Mouse (Mus musculus): ENCODE data around the gene Tmem218.

The Tmem218 gene

GRCm38 (mm10) chr9:37207929-37208411 is at the start of gene Tmem218:
Gene Tmem218, plus strand, starts transcription at chr9:37208223.
- peak; percentile 99 for ATAC-seq (ENCODE audit: low TSS enrichment)

GRCm38 (mm10) chr9:37160686-37161085 is 47.3 kb upstream of the Tmem218 start:
- ATAC-seq (ENCODE audit: low TSS enrichment) = no peak

GRCm38 (mm10) chr9:37166899-37167298 is 41.1 kb upstream of the Tmem218 start:
- no peak for ATAC-seq (ENCODE audit: low TSS enrichment)

DNA sequence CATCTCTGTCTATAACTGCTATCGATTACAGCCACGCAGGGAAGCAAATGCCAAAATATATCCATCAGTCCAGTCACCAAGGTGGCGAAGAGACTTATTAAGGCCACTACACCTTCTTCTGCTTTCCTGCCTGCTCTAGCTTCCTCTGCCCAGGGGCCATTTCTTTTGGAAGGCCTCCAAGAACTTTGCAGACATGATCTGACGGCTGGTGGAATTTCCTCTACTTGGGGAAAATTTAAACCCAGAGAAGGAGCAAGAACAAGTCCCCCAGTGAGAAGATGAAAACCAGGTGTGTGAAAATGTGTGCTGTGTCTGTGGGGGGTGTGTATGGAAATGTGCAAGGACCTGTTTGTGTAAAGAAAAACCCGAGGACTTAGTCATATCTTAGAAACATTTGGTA is 34.6 kb upstream of the Tmem218 start:
- no peak for ATAC-seq (ENCODE audit: low TSS enrichment)

- no peak for ATAC-seq (ENCODE audit: low TSS enrichment)
Observed at GRCm38 (mm10) chr9:37176002-37176401, 32.0 kb upstream of the Tmem218 start.

DNA sequence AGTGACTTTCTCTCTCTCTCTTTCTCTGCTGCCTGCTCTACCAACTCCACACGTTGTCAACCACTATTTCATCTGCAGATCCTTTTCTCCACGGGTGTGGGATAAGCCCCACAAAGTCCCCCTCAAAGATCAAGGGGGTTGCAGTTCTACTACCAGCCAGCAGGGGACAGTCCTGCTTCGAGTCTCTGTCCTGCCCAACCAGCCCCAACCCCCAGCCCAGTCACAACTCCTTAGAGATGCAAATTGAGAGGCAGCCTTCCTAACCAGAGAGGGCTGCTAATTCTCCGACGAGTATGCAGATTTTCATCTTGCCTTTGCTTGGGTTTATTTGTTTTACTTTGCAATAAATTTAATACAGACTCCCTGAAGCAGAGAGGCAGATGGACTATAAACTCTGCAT is 30.9 kb upstream of the Tmem218 start:
- peak; percentile 82 for ATAC-seq (ENCODE audit: low TSS enrichment)

DNA sequence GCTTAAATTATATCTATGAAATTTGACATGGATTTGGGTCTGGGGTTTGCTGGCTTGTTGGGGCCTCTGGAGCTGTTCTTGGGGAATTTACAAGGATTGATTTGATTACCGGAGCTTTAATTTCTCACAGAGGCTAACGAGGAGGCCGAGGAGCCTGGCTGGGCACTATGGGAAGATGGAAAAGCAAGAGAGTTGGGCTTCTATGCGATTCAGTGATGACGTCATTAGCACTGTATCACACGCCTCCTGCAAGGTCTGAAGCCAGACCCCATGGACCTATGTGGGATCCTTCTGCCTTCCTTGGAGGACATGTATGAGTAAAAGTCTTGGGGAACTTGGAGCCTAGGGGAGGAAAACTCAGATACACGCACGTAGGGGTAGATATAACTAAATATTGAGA is 30.5 kb upstream of the Tmem218 start:
- ATAC-seq (ENCODE audit: low TSS enrichment) = peak; percentile 44

DNA sequence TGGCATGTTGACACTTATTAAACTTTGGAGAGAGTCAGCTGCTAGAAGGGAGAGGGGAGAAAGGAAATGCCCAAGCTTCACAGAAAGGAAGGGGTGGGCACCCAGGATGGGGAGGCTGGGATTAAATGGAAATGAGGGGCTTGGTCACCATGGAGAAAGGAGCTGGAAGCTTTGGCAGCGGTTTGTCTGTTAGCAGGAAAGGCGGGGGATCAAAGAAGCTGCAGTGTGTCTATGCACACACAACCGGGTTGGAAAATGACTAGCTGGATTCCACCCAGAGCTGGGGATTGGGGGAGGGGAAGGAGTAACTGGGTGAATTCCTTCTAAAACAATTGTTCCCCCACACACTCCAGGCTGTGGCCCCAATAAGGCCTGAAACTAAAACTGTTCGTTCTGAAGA is 29.1 kb upstream of the Tmem218 start:
- no peak for ATAC-seq (ENCODE audit: low TSS enrichment)

DNA sequence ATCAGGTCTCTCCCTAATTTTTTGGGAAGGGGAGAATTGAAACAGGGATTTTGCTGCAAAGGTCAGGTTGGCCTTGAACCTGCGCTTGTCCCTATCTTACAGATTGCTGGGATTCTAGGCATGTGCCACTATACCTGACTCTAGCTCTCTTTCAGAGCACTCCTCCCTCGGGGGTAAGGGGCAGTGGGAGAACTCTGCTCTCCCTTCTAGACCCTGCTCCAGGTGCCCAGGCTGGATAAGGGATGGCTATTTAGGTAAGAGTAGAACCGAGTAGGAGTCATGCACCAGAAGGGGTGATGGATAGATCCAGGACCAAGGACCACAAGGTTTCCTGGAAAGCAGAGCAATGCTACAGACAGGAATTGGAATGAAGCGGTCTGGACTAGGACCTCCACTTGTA is 28.4 kb upstream of the Tmem218 start:
- ATAC-seq (ENCODE audit: low TSS enrichment) = no peak

DNA sequence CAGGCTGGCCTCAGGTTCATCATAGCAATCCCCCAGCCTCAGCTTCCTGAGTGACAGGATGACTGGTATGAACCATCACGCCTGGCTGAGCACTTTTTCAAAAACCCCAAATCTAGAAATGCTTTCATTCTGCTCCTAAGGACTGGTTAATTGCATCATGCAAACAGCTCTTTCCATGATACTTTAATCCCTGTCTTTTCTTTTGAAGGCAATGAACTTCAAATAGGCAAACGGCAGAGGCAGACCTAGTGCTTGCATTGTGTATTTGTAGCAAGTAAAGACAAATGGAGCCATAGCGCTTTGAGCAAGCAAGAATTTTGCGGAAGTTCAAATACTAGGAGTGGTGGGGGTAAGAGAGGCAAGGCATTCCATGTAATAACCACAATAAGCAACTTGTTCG is 26.4 kb upstream of the Tmem218 start:
- ATAC-seq (ENCODE audit: low TSS enrichment) = no peak

GRCm38 (mm10) chr9:37183176-37183575 is 24.8 kb upstream of the Tmem218 start:
- no peak for ATAC-seq (ENCODE audit: low TSS enrichment)

DNA sequence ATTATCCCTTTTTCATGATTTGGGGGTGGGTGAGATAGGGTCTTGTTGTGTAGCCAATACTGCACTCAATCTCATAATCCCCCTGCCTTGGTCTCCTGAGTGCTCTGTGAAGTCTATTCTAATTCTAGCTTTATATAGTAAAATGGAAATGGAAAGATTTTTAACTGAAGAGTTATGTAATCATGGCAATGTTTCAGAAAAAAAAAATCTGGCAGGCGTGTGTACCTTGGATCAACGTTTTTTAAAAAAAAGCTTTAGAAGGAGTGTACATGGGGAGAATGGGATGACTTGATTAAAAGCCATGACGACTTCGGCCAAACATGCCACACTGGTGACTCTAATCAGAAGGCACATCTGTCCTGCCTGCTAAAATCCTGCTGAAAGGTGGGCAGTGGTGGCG is 20.6 kb upstream of the Tmem218 start:
- peak; percentile 65; the same call in 1 of the 2 replicates for ATAC-seq (ENCODE audit: low TSS enrichment)

DNA sequence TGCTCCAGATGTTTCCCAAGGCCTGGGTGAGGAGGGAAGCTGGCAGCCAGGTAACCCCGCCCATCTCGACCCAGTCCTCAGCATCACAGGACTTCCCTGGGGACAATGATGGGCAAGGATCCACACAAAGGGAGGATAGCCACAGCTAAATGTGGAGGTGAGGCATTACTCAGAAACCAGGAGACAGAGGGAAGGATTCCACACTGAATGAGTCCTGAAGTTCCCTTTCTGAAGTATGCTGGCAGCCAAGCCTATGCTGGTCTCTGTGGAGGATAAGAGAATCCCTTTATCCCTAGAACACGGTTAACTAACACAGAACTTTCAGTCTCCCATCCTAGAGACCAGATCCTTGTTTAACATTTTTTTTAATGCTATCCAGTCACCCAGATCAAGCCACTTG is 20.0 kb upstream of the Tmem218 start:
- ATAC-seq (ENCODE audit: low TSS enrichment) = peak; percentile 69

DNA sequence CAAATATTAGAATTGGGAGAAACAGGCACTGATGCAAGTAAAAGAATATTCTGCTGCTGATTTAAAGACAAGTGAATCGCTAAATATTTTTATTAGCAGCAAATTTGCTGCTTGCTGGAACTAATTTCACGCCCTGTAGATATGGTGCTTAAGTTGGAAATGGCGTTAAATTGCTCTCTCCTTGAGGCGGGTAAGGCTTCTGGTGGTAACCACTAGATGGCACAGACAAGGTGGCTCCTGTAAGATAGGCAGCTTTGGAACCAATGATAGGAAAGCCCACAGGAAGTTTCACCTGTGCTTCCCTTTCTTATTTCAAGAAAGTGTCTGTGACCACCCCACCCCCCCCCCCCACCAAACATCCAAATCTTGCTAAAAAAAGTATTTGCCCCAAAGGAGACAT is 11.0 kb upstream of the Tmem218 start:
- no peak for ATAC-seq (ENCODE audit: low TSS enrichment)

DNA sequence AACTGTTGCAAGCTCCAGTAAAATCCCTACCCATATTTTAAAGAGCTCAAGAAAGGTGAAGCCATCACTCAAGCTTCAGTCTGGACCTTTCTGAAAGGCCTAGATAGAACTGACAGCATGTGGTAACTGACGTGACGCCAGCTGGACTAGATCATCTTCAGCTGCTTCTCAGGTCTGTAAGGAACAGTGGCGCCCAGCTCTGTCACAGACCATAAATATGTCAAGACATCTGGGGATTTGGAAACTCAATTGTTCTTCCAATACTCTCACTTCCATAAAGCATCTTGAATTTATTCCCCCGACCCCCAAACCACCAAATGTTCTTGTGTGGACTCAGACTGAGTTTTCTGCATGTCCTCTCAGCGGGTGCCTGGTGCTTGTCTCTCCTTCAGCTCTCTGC is 7.6 kb upstream of the Tmem218 start:
- no peak for ATAC-seq (ENCODE audit: low TSS enrichment)

- ATAC-seq (ENCODE audit: low TSS enrichment) = no peak
Observed at GRCm38 (mm10) chr9:37203884-37204283, 4.1 kb upstream of the Tmem218 start.

- ATAC-seq (ENCODE audit: low TSS enrichment) = peak; percentile 79
Observed at GRCm38 (mm10) chr9:37213060-37213738, 5.2 kb downstream of the Tmem218 start.

GRCm38 (mm10) chr9:37214327-37215060 is 6.5 kb downstream of the Tmem218 start:
- ATAC-seq (ENCODE audit: low TSS enrichment) = no peak

DNA sequence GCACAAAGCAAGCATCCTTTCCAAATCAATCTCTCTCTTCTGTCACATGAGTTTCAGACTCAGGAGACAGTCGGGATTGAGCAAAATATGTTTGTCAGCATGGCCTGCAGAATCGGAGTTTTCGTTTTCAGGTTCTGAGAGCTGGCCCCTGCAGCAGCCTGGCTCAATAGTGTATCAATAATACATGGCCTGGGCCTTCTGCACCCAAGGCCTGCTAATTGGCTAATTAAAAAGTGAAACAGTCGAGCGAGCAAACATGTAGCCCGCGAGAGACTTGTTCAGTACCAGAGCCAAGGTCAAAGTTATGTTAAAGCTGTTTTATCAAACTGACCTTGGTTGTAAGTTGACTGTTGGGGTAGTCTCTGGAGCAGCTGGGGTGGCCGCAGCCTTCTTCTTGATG is 12.7 kb downstream of the Tmem218 start:
- ATAC-seq (ENCODE audit: low TSS enrichment) = no peak

DNA sequence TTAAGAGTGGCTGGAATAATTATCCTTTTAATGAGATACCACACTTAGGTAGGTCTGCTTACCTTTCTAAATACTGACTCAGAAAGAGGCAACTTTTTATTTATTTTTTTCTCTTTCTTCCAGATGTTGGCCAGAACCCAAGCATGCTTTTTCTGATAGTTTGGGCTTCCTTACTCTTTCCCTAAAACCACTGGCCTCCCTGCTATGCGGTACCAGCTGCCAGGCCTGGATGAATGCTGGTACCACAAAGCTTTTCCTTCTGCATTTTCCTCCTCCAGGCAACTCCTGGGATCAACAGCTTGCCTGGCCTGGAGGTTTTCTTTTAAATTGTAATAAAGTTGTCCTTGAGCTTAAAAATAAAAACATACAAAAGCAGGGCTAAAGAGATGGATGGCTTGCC is 17.6 kb downstream of the Tmem218 start:
- no peak for ATAC-seq (ENCODE audit: low TSS enrichment)

DNA sequence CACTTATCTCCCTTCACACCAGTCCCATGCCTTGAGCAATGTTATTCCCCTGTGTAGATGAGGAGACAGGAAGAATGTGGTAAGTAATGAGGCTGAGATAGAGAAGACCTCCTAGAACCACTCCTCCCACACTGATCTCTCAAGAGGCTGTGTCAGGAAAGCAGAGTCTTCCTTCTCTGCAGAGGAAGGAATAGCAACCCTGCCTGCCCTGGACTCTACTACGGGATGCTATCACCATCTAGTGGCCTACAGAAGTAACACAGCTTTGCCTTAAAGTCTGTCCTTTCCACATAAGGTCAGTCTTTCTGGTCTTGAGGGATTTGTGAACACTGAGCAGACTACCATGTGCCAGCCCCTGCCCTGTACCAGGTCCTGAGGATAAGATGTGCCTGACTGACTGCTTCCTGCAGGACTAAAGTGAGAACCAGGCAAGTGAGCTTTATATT is 21.9 kb downstream of the Tmem218 start:
- peak; percentile 89 for ATAC-seq (ENCODE audit: low TSS enrichment)

- no peak for ATAC-seq (ENCODE audit: low TSS enrichment)
Observed at GRCm38 (mm10) chr9:37230486-37231195, 22.6 kb downstream of the Tmem218 start.

Measured in frontal cortex, adult (tissue).